Mouse (Mus musculus): ENCODE measurements around the gene Shisa5.

Gene Shisa5

DNA sequence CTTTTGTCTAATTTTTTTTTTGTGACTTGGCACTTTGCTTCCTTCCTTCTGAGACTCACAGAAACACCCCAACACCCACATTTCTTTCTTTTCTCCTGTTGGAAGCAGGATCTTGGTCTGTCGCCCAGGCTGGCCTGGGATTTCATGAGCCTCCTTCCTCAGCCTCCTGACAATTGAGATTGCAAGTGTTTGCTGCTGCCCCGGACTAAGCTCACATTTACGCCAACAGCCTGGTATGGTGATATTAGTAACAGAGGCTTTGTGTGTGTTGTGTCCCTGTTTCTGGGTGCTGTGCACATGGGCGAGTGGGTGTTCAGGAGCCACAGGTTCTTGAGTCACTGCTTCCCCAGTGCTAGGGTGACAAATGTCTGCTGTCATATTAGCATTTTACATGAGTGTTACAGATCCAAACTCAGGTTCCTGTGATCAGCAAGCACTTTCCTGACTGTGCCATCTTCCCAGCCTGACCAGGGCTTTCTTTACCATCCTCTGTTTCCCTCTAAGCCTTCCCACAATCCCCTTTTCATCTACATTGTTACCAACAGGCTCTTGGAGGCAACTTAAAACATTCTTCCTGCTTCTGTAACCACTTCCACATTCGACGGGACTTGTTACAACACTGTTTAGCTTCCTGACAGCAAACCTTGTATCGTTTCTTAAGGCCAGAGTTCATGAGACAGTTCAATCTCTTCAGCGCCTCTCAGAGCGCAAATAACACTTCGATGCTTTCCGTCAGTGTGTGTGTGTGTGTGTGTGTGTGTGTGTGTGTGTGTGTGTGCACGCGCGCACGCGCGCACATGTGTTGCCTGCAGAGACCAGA lies 15.3 kb upstream of the Shisa5 start:
- DNase-seq: no peak

DNA sequence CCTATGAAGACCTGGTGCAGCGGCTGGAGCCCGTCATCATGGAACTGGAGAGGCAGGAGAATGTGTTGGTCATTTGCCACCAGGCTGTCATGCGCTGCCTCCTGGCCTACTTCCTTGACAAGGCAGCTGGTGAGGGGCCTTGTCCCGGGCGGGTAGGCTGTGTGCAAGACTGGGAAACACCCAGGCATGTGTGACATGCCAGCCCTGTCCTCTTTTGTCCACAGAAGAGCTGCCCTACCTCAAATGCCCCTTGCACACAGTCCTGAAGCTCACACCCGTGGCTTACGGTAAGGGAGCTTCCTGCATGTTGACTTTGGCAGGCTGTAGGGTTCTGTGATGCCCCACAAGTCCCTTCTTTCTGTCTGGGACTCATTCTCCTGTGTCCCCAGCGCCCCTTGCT lies 10.8 kb upstream of the Shisa5 start:
- no peak for DNase-seq

DNA sequence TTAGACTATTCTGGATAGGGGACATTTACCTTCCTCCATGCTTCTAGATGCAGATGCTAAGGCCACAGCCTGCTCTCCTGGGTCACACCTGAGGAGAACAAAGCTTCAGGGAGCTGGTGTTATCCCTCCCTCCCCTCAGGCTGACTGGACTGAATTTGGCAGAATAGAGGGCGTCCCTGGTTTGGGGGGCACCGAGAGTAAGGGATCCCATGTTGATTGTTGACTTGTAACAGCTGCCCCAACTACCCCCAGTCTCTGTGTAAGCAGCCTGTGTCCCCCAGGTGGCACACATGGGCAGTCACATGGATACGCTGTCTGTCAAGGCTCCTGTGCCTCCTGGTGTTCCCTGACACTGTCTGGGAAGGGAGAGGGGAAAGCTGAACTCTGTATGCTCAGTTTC lies 9.9 kb upstream of the Shisa5 start:
- no peak for DNase-seq

- no peak for DNase-seq
Measured at GRCm38 (mm10) chr9:109028919-109029318, 9.4 kb upstream of the Shisa5 start.

DNA sequence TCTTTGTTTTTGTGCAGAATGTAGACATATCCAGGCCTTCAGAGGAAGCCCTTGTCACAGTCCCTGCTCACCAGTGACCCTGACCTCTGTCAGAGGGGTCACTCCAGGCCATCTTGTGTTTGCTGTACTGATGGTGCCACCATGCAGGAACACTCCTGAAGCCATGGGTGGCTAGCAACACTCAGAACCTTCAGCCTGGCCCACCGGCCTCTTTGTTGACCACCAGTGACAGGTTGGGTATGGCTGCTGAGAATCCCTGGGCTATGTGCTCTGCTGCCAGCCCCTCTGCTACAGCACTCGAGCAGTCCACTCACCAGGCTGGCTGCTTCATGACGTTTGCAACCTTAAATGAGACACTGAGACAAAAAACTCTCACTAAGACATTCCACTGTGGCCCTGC lies 8.1 kb upstream of the Shisa5 start:
- DNase-seq: no peak

DNA sequence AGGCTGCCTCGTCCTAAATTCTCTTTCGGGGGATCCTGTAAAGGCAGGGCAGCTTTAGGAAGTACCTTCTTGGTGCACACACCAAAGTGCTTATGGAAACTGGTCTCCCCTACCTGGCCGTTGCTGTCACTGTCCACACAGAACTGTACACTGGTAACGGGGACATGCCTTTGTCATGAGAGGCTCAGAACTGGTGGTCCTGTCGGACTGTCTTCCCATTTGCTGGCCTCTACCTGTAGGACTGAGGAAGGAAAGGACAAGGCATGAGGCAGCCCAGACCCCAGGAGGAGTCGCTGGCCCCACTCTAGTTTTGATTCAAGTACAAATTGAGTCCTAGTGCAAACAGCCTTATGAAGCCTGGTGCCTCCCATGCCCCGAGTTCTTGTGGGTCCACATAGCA lies 7.4 kb upstream of the Shisa5 start:
- DNase-seq: no peak

DNA sequence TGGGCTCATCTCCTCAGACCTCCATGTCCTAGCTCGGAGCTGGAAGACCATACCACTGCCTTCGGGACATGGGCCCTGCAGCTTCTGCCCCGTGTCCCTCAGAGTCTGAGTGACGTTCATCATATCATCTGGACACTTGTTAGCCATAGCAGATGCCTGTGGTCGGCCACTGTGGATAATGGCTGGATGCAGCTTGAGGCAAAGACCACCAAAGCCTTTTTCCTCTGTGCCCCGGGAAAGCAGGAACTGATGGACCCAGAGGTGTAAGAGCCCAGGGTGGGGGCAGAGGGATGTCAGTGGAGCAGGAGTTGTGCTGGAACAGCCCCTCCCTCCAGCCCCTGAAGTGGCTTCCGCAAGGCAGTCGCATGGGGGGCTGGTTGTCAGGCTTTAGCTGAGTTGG lies 6.7 kb upstream of the Shisa5 start:
- no peak for DNase-seq

DNA sequence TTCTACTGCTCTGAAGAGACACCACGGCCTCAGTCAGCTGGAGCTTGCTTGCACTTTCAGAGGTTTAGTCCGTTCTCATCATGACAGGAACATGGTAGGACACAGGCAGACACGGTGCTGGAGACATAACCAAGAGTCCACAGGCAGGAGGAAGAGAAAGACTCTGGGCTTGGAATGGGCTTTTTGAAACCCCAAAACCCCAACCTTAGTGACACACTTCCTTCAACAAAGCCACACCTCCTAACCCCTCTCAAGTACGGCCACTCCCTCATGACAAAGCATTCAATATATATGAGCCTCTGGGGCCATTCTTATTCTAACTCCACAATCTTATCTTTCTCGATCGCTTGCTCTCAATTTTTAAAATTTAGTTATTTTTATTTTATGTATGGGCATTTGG lies 5.9 kb upstream of the Shisa5 start:
- no peak for DNase-seq

DNA sequence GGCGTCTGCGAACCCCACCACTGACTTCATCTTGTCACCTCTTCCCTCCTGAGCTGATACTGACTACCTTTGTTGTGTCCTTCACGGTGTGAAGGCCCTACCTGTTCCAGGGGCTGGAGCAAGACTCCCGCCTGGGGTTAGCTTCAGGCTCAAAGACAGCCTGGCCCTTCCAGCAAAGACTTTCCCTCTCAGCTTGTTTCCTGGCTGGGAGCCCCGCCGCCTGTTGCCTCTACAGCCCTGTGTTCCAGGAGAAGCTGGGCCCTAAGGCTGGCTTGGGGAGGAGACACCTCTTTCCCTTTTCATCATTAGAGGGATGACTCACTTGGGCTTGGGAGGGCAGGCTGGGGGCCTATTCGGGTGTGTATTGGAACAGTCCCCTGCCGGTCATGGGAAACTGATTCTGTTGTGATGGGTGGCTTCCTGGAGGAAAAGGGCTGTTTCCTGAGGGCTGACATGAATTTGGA lies 568 bp downstream of the Shisa5 start:
- peak; percentile 58 for DNase-seq

DNA sequence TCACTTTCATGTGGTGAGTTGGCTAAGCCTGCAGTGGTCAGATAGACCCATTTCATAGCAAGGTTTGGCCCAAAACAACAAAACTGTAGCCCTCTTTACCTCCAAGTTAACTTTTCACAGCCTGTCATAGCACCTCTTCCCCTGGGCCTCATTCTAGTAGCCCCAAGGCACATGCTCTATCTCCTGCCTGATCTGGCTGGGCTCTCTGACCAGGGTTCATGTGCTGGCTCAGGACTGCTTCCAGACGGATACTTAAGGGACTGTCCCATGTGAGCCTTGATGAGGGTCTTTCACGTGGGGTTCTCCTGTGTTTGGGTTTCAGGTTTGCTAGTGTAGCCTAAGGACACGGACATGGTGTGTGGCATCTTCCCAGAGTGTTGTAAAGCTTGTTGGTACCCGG lies 1.3 kb downstream of the Shisa5 start:
- no peak for DNase-seq

GRCm38 (mm10) chr9:109040216-109040615 lies 1.9 kb downstream of the Shisa5 start:
- no peak for DNase-seq

DNA sequence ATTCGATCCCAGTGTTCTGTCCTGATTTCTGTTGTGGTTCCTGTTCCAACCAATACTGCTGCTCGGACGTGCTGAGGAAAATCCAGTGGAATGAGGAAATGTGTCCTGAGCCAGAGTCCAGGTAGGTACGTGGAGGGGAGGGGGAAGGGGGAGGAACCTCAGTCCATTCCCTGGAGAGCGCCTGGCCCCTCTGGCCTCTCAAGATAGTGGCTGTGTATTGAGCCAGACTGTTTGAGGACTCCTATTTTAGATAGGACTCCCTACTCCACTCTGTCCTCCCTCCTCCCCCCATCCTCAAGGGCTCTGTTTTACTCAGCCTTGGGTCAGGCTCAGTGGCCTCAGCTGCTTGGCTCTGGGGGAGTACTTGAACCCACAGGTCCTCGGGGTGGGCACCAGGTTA lies 2.5 kb downstream of the Shisa5 start:
- DNase-seq: no peak

- no peak for DNase-seq
Measured at GRCm38 (mm10) chr9:109041351-109041750, 3.0 kb downstream of the Shisa5 start.

GRCm38 (mm10) chr9:109046306-109046705 lies 7.9 kb downstream of the Shisa5 start:
- DNase-seq: no peak

DNA sequence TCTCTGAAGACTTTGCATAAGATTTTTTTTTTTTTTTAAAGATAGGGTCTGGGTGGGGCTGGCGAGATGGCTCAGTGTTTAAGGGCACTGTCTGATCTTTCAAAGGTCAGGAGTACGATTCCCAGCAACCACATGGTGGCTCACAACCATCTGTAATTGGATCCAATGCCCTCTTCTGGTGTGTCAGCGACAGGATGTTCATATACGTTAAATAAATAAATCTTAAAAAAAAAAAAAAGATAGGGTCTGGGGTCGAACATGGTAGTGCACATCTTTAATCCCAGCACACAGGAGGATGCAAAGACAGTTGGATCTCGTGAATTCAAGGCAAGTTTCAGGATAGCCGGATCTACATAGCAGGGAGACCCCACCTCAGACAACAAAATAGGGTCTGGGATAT lies 11.0 kb downstream of the Shisa5 start:
- DNase-seq: no peak

DNA sequence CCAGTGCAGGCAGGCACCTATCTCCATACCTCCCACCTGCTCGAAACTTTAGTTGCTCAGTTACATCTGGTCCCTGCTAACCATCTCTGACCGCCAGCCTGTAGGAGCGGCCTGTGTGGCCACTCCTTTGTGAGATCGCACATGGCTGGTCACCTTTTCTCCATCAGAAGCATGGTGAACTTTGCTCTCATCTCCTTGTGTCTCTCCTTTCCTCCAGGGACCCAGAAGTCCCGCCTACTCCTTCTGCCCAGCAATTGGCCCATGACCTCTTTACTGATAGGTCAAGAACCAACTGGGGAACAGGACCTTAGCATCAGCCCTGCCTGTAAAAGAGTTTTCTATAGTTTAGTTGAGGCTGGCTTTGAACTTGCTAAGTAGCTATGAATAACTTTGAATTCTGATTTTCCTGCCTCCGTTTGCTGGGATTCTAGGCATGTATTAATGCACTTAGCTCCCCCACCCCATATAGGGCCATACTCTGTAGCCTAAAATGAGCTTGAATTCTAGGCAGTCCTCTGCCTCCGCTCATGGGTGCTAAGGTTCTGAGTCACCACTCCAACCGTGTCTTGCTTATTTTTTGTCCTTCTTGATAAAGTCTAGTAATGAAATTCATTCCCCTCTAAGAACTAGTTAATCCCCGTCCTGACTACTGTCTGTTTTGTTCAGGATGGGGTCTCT lies 11.8 kb downstream of the Shisa5 start:
- DNase-seq: no peak

GRCm38 (mm10) chr9:109050674-109050997 lies 12.3 kb downstream of the Shisa5 start:
- DNase-seq: no peak

- DNase-seq: no peak
Measured at GRCm38 (mm10) chr9:109051011-109051501, 12.7 kb downstream of the Shisa5 start.

DNA sequence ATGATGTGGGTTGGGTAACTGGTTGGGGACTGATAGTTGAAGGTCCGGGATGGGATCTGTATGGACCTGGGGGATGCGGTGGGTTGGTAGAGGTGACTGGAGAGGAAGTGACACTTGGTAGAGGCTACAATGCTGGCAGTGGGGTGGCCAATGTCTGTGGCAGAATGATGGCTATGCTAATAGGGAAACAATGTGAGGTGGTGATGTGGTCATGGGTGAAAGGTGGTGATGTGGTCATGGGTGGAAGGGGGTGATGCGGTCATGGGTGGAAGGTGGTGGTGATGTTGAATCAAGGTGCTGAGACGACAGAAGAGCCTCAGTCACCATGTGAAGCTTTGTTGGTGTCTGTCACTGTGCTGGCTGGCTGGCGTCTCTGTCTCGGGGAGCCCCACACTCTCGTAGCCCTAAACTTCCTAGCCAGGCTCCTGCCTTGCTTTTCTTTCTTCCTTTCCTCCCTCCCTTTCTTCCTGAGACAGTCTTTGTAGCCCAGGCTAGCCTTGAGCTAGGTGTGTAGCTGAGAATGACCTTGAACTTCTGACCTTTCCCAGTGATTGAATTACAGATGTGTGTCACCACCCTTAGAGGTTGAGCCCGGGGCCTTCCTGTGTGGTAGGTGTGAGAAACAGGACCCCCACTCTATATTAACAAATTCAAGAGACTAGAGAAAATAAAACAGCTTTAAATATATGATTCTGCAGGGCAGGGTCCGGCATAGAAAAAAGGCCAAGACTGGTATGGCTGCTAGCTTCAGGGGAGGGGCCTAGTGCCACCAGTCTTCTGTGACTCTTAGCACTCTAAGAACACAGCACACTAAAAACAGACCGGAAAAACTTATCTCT lies 13.5 kb downstream of the Shisa5 start:
- DNase-seq: no peak

GRCm38 (mm10) chr9:109052490-109053260 lies 14.3 kb downstream of the Shisa5 start:
- no peak for DNase-seq

DNA sequence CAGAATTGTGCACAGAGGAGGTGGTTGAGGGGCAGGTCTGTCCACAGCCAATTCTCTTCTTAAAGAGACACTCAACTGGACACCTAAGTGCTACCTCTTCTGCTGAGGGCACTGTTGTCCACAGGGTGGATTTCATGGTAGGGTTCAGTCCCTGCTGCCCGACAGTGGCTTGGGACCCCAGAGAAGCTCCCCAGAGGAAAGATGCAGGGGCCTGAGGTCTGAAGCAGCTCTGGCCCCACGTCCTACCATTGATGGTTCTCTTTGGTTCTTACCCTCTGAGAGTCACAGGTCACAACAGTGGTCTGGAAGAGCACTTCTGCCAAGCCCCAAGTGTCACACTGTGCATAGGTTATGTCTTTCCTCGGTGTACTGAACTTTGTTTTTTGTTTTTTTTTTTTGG lies 15.0 kb downstream of the Shisa5 start:
- no peak for DNase-seq

- no peak for DNase-seq
Measured at GRCm38 (mm10) chr9:109053851-109054250, 15.5 kb downstream of the Shisa5 start.

- peak; percentile 61 for DNase-seq
Measured at GRCm38 (mm10) chr9:109054712-109055111, 16.3 kb downstream of the Shisa5 start.
